Mouse (Mus musculus) fat pad, adult 2 months (tissue): Measurements from ENCODE around the gene Frmd6.

Experiments used
- DNase-seq: peaks from one replicate; pipeline ENCODE4 v3.0.0-alpha.2; 2011; ENCODE audit warnings: low read depth, low spot score; ENCODE audit errors: extremely low read depth

Frmd6 gene

DNA sequence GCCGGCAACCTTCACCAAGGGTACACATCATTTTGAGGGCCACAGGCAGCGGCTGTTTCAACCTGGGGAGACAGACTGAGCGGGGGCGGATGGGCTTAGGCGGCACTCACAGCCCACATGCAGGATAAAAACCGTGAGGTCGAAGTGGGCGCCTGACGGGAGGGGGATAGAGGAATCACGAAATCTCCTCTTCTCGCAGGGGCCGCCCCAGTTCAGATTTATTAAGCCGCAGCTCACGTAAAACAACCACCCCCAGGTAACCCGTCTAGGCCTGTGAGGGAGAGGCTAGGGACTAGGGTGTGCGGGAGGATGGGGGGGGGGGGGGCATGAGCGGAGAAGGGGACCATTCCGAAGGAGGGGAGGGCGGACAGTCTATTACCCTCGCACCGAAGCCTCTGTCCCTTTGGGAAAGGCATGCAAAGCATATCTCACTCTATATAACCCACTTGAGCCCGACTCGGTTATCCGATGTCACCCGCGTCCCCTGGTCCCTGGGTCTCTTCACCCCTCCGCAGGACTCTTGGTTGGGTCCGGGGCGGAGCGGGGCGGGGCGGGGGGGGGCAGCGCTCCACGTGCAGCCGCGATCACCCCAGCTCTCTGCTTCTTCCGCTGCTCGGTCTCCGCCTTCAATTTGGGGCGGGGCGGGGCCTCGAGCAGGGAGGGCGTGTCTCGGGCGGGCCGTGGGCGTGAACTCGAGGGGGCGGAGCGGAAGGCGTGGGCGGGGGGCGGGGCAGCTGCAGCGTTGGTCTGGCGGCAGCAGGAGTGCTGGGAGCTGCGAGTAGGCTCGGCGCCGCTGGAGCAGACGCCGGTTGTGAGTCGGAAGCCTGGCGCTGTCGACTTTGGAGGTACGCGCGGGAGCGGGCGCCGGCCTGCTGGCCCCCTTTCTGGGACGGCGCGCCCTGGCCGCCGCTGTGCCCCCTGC, at the start of gene Frmd6:
Gene Frmd6, plus strand, starts transcription at position 786 of the 922 bp plus-strand sequence.
- no peak for DNase-seq

DNA sequence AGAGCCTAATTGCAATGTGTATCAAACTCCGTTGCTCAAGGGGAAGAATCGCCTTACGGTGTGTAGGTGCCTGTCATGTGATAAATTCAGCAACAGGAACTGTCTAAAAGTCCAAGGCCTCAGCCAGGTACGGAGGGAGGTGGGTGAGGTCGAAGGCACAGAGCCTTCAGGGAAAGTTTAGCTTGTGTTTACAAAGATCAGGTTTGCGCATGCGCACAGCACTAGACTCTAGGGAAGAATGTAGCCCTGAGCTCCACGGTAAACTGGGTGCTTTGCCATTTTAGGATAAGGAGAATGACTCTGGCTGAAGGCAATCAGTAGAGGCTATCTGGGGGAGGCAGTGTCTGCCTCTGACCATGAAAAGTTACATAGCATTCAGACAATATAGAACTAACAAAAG, 49.7 kb upstream of the Frmd6 start:
- no peak for DNase-seq

DNA sequence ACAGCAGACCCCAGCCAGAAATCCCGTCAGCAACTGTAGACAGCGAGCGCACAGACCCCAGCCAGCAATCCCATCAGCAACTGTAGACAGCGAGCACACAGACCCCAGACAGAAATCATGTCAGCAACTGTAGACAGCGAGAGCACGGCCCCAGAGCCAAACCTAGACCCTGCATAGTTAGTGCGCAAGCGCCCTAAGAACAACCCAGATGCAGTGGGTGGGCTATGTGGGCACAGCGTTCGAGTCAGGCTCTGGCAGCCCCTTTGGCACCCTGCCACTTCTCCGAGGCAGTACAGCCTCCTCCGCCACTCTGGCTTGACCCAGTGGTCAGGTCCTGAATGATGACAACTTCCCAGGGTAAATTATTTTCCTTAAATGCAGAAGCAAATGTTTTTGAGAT, 48.6 kb upstream of the Frmd6 start:
- DNase-seq, result no peak

GRCm38 (mm10) chr12:70777466-70777865, 47.8 kb upstream of the Frmd6 start:
- no peak for DNase-seq

- DNase-seq, result no peak
These were observed 47.4 kb upstream of the Frmd6 start for GRCm38 (mm10) chr12:70777866-70778265.

GRCm38 (mm10) chr12:70778271-70778670, 47.0 kb upstream of the Frmd6 start:
- no peak for DNase-seq

GRCm38 (mm10) chr12:70778724-70779123, 46.6 kb upstream of the Frmd6 start:
- no peak for DNase-seq

DNA sequence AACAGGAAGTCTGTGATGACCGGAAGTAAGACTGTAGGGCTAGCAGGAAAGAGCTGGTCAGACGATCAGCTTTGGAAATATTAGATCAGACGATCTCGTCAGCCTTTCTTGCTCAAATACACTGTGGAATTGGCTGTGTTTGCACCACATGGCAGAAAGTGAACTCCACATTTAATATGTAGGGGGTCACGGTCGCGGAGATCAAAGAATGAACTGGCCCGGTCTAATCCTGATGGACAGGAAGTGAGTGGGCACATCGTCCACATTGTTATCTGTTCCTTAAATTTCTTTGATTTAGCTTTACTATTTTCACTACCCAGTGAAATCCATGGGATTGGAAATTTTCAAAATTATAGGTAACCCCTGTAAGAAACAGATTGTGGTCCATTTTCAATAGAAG, 42.3 kb upstream of the Frmd6 start:
- DNase-seq, result no peak

DNA sequence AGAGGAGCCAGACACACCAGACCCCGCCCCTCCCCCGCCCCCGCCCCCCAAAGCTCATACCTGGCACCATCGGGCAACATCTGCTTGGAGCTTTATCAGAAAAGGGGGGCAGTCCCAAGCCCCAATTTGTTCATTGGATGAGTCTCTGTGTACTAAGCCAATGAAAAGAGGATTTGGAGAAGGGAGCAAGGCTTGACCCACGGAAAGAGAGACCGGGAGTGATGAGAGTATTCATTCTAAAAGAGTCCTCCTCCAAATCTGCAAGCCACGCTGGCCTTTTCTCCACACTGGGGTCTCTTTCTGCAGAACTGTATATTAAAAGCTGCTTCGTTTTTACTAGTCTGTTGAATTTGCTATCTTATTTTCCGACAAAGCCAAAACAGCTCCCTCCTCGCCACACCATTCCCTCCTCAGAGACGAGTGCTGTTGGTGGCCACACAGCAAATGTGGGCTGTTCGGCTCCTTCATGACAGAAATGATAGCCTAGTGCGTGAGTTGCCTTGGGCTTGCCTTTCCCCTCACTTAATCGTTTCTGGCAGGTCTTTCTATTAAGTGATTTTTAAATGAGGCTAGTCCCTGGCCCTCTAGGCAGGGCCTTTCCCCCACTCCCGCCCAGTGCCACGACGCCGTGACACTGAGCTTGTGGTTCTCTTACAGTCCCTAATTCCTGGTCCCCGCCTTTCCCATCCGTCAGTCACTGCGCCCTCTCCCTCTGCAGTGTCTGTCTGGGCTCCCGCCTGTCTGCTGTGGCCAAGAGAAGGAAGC, 41.7 kb upstream of the Frmd6 start:
- DNase-seq, result no peak

DNA sequence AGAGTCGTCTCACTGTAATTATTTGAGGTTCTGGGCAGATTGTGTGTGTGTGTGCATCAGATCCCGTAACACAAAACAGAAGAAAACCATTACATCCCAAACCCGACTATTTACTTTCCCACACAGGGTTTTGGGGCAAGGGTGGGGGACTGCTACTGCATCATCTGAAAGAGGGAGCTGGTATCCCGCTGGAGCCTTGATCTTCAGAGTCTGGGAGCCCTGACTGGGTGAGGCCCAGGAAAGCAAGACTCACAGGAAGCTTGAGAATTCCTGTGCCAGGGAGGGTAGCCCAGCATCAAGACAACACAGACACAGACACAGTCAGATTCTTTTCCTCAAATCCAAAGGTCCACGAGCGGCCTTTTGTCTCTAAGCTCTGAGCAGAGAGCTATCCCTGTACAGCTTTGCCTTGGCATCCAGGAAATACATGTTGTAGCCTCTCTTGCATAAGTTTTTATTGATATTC, 41.0 kb upstream of the Frmd6 start:
- no peak for DNase-seq

GRCm38 (mm10) chr12:70789341-70789740, 36.0 kb upstream of the Frmd6 start:
- DNase-seq, result no peak

GRCm38 (mm10) chr12:70793291-70793690, 32.0 kb upstream of the Frmd6 start:
- no peak for DNase-seq

GRCm38 (mm10) chr12:70794543-70795388, 30.5 kb upstream of the Frmd6 start:
- no peak for DNase-seq

DNA sequence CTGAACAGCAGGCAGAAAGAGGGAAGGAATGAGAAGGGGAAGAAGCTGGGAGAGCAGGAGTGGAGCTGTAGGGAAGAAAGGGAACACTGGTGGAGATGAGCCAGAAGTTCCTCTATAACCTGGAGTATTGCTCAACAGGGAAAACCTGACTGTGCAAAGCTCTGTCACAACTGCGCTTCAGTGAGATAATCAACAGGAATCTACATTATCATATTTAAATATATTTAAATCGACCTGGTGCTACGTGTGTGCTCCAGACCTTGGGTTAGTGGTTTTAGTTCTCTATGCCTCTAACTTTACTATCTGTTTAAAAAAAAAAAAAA, 30.0 kb upstream of the Frmd6 start:
- no peak for DNase-seq

DNA sequence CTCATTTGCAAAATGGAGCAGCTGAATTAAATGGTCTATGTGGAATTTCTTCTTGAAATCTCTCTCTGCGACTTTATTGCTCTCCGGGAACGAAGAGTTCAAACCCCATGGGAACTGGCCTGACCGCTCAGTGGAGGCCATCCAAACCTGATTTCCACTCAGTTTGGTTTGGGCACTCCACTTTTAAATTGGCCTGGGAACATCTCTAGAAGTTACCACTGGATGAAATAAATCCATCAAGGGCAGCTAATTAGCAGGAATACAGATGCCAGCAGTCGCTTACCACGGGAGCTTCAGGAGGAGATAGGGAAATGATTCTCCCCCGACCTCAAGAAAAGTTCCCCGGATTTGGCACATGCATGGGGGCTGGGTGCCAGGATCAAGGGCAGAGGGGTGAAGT, 26.8 kb upstream of the Frmd6 start:
- no peak for DNase-seq

GRCm38 (mm10) chr12:70799231-70800002, 25.9 kb upstream of the Frmd6 start:
- DNase-seq, result no peak

GRCm38 (mm10) chr12:70800086-70800485, 25.2 kb upstream of the Frmd6 start:
- DNase-seq, result no peak

DNA sequence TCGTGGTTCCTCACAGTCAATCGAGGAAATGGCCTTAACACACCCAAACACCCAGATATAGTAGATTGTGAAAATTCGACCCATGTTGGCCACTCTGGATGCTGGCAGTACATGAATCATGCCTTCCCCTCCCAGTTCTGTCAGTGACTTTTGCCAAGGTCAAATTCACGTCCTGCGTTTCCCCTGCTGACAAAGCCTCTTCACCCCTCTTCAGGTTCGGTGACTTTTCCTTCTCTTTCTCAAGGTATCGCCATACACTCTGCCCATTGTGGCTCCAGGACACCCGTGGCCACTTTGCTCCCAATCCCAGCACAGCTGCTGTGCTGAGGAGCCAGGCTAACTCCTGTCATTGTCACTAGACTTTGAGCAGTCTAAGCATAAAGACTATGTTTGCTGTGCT, 24.0 kb upstream of the Frmd6 start:
- DNase-seq, result no peak

DNA sequence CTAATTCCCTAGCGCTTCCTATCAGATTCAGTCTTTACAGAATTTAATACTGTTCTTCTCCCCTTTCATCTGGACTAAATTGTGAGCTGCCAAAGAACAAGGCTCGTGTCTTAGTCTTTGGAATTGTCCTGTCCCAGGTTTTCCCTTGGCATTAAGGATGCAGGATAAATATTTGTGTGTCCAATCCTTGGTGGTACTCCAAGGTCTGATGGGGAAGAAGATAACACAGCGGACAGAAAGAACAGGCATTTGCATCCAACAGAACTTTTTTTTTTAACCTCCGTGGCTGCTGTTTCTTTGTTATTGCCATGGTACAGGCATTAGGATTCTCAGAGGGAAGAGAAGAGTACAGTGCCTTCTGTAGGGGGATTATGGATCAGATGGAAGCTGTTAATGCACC, 21.8 kb upstream of the Frmd6 start:
- DNase-seq, result no peak

GRCm38 (mm10) chr12:70804989-70805388, 20.3 kb upstream of the Frmd6 start:
- DNase-seq, result no peak

GRCm38 (mm10) chr12:70807543-70807942, 17.8 kb upstream of the Frmd6 start:
- no peak for DNase-seq
